Mouse (Mus musculus): Measurements from ENCODE around the gene Cldn34c2.
"Not testable (repeated sequence)": the region's sequence is repeated elsewhere in the genome, so short reads cannot be mapped to it uniquely, and the experiment has no call there.

Gene Cldn34c2

GRCm38 (mm10) chrX:123581400-123581799, at the start of gene Cldn34c2:
Gene Cldn34c2, plus strand, starts transcription at chrX:123581700.
- DNase-seq (ENCODE audit: extremely low spot score): not testable (repeated sequence)

DNA sequence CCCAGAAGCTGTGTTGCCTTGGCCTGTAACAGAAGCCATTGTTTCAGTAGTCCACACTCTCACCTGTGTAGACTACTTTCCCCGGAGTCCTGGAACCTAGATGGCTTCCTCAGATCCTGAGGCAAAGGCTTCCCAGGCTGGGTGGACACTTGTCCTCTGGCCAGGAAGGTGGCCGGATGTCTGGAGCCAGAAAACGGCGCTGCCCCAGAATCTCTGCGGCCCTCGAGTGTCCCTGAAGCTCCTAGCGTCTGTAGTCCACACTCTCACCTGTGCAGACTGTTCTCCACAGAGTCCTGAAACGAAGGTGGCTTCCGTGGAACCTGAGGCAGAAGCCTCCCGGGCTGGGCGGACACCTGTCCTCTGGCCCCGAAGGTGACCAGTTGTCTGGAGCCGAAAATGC, 30.1 kb upstream of the Cldn34c2 start:
- DNase-seq (ENCODE audit: extremely low spot score): not testable (repeated sequence)

DNA sequence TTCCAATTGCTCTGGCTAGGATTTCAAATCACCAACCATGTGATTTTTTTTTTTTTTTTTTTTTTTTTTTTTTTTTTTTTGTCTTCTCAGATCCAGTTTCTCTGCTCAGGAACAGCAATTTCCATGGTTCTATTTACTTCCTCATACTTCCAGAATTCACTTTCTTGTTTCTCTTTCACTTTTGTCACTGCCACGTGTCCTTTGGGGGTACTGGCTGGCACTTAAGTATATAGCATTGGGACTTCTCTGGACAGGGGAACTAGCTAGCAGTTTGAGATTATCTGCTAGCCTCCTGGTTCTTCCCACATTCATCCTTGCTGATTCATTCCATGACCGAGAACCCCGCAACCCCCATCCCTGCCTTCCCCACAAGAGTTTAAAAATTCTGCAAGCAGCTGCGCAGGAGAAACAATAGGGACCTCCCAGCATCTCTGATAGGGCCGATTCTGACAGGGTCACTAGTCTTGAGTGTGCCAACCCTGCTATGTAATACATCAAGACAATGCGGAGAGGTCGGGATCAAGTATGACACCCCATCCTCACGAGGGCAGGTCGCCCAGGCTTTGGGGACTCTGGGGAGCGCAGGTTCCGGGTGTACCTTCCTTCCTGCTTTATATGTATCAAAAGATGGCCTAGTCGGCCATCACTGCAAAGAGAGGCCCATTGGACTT, 30.8 kb downstream of the Cldn34c2 start:
- DNase-seq (ENCODE audit: extremely low spot score): not testable (repeated sequence)

Data from embryo, embryonic 9.5 days (tissue).